Mouse (Mus musculus) spleen, adult 2 months (tissue): ENCODE data around the gene Pias4.

Experiments used
- CTCF ChIP-seq: fragments of 200-500 bp; IDR thresholded peaks from 2 replicates; pipeline ENCODE4 v1.5.1; 2011; ENCODE audit warnings: mild to moderate bottlenecking, inconsistent platforms; ENCODE audit not compliant: insufficient read depth, insufficient read length, insufficient replicate concordance; ENCODE audit errors: extremely low read depth
- POLR2A ChIP-seq: fragments of 200-500 bp; IDR thresholded peaks from 2 replicates; pipeline ENCODE4 v1.6.1; 2011; ENCODE audit warnings: low read depth, low read length, inconsistent platforms

- TF ChIP-seq CTCF (peak; percentile 88), POLR2A (peak; percentile 38; the same call in 1 of the 2 replicates)
Observed at GRCm38 (mm10) chr10:81173132-81173531, 5.4 kb upstream of the Pias4 start.
